Mouse (Mus musculus): ENCODE measurements around the gene Bbip1.

- TF ChIP-seq CTCF (IDR thresholded peaks at IDR 0.05; ENCODE audit: low read depth, low read length): no peak
- TF ChIP-seq POLR2A (IDR thresholded peaks at IDR 0.05; ENCODE audit: insufficient read depth, low read length): no peak
- TF ChIP-seq EP300 (IDR thresholded peaks at IDR 0.05; ENCODE audit: insufficient read depth, low read depth, low read length): no peak
Measured at GRCm38 (mm10) chr19:53957513-53957912, 13.1 kb upstream of the Bbip1 start.
